Mouse (Mus musculus): ENCODE measurements at regions not wholly inside any gene's neighbourhood (a gene's known extent, or its start where the extent isn't known, plus 50 kb on each side); places are given as distances from the start of the nearest gene placed in this dataset.
"Not testable (repeated sequence)": the region's sequence is repeated elsewhere in the genome, so short reads cannot be mapped to it uniquely, and the experiment has no call there.

DNA sequence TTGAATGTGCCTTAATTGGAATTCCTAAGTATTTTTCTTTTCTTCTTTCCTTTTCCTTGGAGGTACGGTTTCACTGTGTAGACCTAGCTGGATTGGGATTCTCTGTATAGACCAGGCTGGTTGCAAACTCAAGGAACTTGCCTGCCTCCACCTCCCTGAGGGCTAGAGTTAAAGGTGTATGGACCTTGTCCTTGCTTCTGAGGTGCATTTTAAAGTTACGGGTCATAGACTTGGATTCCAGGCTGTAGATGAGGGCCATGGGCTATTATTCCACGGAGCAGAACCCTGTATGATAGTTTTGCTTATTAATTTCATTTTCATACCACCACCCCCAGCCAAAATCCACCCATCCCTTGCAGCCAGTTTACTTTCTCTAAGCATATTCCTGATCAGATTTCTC lies 50.7 kb upstream of the Wdr26 start:
- no peak for DNase-seq (ENCODE audit: extremely low spot score)

DNA sequence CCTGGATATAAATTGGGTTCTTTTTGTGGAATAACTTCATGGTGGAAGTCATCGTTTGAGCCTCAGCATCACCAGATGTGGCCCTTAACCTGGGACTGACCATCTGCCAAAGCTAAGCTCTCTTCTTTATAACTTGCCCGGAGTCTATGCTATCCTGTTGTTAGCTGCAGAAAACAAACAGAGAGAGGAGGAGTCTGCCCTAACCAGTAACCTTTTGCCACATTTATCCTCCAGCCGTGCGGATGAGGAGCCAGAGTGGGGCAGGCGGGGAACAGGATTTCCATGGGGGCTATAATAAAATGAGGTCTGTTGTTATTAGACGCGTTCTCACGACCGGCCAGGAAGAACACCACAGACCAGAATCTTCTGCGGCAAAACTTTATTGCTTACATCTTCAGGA lies 51.4 kb upstream of the Wdr26 start:
- no peak for DNase-seq (ENCODE audit: extremely low spot score)

DNA sequence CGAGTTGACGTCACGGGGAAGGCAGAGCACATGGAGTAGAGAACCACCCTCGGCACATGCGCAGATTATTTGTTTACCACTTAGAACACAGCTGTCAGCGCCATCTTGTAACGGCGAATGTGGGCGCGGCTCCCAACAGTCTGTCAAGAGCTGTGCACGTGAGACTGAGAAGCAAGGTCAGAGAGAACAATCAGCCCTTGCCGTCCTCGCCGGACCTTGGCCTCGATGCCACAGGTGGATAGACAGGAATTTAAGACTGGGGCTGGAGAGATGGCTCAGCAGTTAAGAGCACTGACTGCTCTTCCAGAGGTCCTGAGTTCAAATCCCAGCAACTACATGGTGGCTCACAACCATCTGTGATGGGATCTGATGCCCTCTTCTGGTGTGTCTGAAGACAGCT lies 58.7 kb upstream of the Wdr26 start:
- not testable (repeated sequence) for DNase-seq (ENCODE audit: extremely low spot score)

GRCm38 (mm10) chr1:181271164-181271563 lies 59.4 kb upstream of the Wdr26 start:
- no peak for DNase-seq (ENCODE audit: extremely low spot score)

DNA sequence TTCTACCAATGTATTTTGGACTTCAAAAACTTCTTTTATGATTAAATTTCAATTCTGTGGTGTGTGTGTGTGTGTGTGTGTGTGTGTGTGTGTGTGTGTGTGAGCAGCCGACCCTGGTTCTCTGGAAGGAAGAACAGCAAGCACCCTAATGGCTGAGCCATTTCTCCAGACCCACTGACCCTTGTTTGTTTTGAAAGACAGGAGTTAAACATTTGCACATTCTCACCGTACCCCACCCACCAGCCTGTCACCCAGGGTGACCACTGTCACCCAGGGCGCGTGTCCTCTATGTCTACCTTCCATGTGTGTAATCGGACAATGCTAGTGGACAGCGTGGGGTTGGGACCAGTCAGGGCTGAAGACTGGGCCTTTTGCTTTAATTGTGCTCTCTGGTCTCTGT lies 60.0 kb upstream of the Wdr26 start:
- DNase-seq (ENCODE audit: extremely low spot score): no peak

DNA sequence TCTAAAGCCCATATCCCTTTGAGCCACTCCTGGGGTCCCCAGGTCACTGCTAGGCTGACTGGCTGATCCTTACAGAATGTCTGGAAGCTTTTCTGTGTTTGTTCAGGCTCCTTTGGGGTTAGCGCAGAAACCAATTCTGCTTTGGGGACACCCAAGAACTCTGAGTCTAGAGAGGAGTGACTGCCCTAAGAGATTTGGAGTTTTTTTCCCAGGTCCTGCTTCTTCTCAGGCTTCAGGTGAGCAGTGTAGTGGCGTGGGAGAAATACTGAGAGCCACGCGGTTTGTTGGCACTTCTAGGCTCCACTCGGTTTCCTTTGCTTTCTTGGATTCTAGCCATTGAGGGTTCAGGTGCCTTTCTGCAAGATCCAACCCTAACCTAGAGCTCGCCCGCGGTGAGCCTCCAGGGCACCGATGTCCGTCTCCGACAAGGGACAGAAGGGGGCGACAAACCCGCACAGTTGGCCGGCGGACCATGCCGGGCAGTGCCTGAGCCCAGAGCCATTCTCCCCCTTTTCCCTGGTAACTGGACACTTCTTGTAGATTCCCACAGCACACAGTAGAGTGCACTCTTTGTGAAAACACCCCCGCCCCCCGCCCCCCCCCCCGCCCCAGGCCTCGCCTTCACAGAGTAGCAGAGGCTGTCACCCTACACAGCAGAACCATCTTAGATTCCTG lies 61.0 kb upstream of the Wdr26 start:
- peak; percentile 88 for DNase-seq (ENCODE audit: extremely low spot score)

DNA sequence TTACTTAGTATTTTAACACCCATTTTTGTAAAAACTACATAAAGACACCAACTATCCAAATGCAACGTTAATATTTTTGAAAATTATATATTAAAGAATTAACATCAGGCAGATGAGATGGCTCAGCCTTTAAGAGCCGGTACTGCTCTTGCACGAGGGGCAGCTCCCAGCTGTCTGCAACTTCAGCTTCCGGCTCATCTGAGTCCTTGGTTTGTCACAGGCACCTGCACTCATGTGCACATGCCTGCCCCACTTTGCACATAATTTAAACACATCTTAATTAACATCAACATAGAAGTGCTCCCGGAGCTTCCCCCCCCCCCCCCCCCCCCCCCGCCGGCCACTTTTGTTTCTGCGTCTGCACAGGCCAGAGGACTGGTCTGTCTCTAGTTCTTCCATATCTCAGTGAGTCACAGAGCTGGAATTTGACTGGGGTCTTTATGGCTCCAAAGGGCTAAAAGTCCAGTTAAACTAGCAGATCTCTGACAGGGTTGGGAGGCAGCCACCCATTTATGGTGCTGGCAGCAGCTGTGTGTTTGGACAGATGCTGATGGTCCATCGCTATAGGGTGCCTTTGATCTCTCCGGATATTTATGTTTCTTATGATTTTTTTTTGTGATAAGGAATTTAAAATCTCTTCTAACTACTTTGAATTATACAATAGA lies 61.9 kb upstream of the Wdr26 start:
- DNase-seq (ENCODE audit: extremely low spot score): no peak

- no peak for DNase-seq (ENCODE audit: extremely low spot score)
Measured at GRCm38 (mm10) chr1:181280826-181281225, 69.0 kb upstream of the Wdr26 start.

DNA sequence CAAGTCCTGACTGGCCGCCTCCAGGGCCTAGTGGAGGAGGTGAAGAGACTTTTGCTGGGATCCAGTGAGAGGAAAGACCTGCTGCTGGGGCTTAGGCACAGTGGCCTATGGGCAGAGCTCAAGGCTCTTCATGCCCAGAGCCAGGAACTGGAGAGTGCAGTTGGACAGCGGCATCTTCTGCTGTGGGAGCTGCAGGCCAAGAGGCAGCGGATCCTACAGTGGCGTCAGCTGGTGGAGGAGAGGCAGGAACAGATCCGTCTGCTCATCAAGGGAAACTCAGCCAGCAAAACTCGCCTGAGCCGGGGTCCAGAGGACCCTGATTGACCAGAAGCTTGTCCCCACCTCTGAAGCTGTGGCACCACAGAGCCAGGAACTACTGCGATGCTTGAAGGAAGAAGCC lies 69.4 kb upstream of the Cnih3 start:
- not testable (repeated sequence) for DNase-seq (ENCODE audit: extremely low spot score)

GRCm38 (mm10) chr1:181283539-181283938 lies 68.9 kb upstream of the Cnih3 start:
- not testable (repeated sequence) for DNase-seq (ENCODE audit: extremely low spot score)

GRCm38 (mm10) chr1:181284301-181285197 lies 67.9 kb upstream of the Cnih3 start:
- no peak for DNase-seq (ENCODE audit: extremely low spot score)

DNA sequence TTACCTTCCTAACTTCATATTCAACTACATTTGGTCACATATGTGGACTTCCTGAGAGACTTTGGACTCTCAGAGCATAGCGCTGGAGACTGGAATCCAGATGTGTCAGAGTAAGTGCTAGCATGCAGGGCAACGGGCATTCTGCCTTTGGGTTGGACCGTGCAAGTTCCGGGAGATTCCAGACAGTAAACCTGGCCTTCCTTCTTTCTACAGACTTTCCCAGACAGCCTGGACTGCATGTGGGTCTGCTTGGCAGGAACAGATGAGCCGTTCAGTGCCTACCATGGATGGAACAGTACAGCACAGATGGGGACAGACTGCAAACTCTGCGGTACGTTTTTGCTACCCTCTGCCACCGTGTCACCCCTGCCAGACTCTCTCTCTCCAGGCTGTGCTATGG lies 66.8 kb upstream of the Cnih3 start:
- no peak for DNase-seq (ENCODE audit: extremely low spot score)

DNA sequence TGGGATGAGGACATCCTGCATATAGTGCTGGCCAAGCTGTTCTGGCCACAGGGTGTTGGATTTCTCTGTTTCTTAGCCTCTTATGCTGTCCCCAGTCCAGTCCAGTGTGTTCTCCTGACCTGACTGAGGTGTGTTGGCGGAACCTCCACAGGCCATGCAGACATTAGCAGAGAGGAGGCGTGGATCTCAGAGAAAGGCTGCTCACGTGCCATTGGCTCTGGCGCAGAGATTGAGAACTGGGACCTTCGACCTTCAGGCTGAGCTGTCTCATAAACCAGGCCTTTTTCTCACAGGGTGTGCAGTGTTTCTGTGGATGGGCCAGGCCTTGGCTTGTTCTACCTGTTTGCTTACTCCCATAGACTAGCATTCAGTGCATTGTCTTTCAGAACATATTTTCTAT lies 66.3 kb upstream of the Cnih3 start:
- DNase-seq (ENCODE audit: extremely low spot score): no peak

GRCm38 (mm10) chr1:181287166-181287565 lies 65.3 kb upstream of the Cnih3 start:
- DNase-seq (ENCODE audit: extremely low spot score): no peak

DNA sequence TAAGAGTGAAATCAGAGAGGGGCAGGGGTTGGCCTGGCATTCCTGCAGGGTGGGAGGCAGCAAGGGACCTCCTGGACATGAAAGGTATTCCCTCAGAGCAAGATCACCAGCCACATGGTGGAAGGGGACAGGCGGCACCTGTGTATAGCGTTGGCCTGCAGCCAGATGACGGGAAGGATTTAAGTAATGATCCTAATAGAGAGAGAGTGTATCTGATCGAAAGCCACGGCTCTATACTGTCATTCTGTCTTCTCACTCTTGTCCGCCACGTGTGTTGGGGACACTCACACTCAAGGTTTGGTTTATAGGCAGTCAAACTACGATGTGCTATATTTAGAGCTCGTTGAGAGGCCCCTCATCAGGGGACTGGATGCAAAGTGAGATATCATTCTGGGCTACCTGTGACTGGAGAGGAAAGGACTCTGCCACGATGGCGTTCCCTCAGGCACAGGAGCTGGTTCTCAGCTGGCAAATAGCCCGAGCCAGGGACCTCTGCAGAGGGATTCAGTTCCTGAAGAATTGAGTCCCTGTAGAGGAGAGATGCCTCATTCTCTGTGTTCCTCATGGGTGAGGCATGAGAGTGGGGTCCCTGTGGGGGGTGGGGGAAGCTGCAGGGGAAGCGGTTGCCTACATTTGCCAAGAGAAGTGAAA lies 62.9 kb upstream of the Cnih3 start:
- DNase-seq (ENCODE audit: extremely low spot score): no peak

DNA sequence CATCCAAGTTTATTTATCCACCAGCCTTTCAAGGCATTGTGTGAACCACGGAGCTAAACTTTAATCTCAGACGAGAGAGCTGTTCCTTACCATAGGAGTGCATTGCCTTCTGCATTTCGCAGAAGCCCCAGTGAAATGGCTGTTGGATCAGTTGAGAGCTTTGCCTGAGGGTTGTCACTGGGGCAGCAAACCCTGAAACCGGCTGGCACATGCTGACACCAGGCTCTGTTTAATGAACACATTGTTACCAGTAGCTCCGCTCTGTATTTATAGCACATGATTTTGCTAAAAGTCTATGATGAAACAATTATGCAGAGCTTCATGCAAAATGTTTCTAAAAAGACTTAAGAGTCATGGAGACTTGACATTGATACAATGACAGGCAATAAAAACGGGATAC lies 61.2 kb upstream of the Cnih3 start:
- no peak for DNase-seq (ENCODE audit: extremely low spot score)

- DNase-seq (ENCODE audit: extremely low spot score): no peak
Measured at GRCm38 (mm10) chr1:181291966-181292365, 60.5 kb upstream of the Cnih3 start.

DNA sequence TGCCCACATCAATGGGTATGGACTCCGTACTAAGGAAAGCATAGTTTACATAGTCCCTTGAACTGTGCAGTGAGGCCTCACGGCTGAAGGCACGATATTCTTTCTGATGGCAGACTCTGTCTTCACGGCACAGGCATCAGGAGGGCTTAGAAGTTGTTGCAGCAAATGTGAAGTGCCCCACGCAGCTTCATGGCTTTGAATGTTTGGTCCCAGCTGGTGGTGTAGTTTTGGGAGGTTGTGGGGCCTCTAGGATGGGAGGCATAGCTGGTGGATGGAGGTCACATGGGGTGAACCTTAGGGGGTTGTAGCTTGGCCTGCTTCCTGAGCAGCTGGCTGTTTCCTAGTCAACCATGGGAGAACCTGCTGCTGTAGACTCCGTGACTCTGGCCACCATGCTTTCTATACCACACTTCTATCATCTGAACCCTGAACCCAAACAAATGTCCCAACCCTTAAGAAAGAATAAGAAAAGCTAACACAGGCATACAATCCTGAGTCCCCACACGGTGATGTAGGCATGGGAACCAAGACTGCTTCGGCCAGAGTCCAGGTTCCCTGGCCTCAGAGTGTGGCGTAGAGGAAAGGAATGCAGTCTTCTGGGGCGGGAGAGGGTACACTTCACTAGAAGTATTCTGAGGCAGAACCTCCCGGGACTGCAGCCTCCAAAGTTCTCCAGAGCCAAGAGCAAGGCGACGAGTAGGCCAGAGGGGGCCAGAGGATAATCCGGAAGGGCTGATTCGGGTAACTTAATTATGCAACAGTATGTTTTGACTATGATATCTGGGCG lies 59.2 kb upstream of the Cnih3 start:
- DNase-seq (ENCODE audit: extremely low spot score): no peak

DNA sequence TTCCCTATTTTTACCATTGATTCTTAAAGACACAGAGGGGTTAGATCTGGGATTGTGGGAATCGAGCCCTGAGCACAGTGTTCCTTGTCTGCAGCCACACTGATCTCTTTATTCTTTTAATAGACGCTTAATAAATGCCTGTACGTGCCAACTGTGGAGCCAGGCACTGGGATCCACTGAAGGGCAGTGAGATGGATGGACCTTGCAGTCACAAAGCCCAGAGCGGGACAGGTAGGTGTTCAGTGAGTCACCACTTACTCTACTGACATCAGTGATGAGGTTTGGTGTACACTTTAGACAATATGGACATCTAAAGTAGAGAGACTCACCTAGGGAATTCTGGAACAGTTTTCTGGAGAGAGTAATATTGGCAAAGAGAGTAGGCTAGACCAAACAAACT lies 56.8 kb upstream of the Cnih3 start:
- DNase-seq (ENCODE audit: extremely low spot score): no peak

DNA sequence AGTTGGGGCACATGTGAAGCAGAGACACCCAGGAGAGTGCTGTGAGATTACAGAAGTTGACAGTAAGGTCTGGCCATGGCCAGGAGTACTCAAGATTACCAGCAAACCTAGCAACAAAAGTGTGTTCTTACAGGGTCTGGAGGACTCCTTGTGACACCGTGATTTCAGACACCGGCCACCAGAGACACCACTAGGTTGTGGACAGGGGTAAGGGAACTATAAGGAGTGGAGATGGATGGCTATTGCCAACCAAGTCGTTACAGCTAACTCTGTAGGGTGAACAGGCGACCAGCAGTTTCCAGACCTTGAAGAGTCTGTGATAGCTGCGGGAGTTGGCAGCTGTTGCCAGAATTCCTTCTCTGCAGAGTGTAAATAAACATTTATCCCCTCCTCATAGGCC lies 54.4 kb upstream of the Cnih3 start:
- no peak for DNase-seq (ENCODE audit: extremely low spot score)

GRCm38 (mm10) chr1:181299075-181299665 lies 53.3 kb upstream of the Cnih3 start:
- no peak for DNase-seq (ENCODE audit: extremely low spot score)

Measured in embryo, embryonic 9.5 days (tissue).